Comparison of ENCODE assay signal across 27 mouse cellular contexts in the genomic region with DNA sequence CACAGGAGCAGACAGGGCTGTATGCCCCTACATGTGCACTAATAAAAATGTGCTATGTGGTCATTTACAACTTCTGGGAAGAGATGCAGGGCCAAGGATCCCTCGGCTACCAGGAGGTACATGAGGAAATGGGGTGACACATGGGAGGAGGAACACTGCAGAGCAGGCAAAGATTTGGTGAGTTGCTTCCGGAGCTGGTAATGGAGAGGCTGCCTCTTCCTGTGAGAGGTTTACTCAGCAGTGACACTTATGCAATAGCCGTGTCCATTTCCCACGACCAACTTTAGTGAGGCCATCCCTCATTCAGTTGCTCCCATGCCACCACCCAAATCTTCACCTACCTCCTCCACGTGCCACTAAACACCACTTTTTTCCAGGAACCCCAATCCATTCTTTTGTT. TPM values are rescaled to one million over a fixed set of nuclear protein-coding genes. Genes with fewer than 3 reads are reported as not detected.
"Had no signal": no experiment of that assay in that cellular context is flagged by ENCODE, and none has a peak within 500 bp of the region (broad histone marks: within the 10 kb centered on the region; RNA-seq: fewer than 3 reads in every experiment).

No protein-coding gene starts in this region.

- H3K9ac ChIP-seq: limb, embryonic 13.5 days; liver, embryonic 12.5 days; liver, embryonic 15.5 days; lung, embryonic 15.5 days; midbrain, embryonic 12.5 days; midbrain, embryonic 15.5 days; neural tube, embryonic 13.5 days had no signal

- H3K27ac ChIP-seq: limb, embryonic 10.5 days; limb, embryonic 13.5 days; liver, embryonic 12.5 days; liver, embryonic 15.5 days; lung, embryonic 15.5 days; midbrain, embryonic 12.5 days; midbrain, embryonic 15.5 days; neural tube, embryonic 13.5 days; stomach, postnatal 0 days had no signal

- ATAC-seq: liver, embryonic 12.5 days; midbrain, embryonic 15.5 days had no signal

- DNase-seq: kidney, adult 18-20 months; kidney, adult 9 months; kidney, postnatal 14 days; kidney, postnatal 4 days; layer of hippocampus, adult 9-11 months; liver; lung, adult 18-20 months; lung, postnatal 10 days; lung, postnatal 36 days; retina, postnatal 1 day; right cerebral cortex, postnatal 25 days; thymus, adult 2 months; thymus, postnatal 14 days; thymus, postnatal 4 days had no signal

- H3K4me3 ChIP-seq: limb, embryonic 10.5 days; limb, embryonic 13.5 days; liver, embryonic 12.5 days; liver, embryonic 15.5 days; lung, embryonic 15.5 days; midbrain, embryonic 12.5 days; midbrain, embryonic 15.5 days; myocyte; neural tube, embryonic 13.5 days had no signal

- H3K4me1 ChIP-seq: limb, embryonic 10.5 days; limb, embryonic 13.5 days; lung, embryonic 15.5 days; midbrain, embryonic 12.5 days; midbrain, embryonic 15.5 days; neural tube, embryonic 13.5 days had no signal

- H3K4me2 ChIP-seq: limb, embryonic 13.5 days; liver, embryonic 12.5 days; liver, embryonic 15.5 days; lung, embryonic 15.5 days; midbrain, embryonic 12.5 days; midbrain, embryonic 15.5 days; neural tube, embryonic 13.5 days had no signal

- H3K27me3 ChIP-seq: limb, embryonic 13.5 days; liver, embryonic 12.5 days; liver, embryonic 15.5 days; lung, embryonic 15.5 days; midbrain, embryonic 12.5 days; midbrain, embryonic 15.5 days; neural tube, embryonic 13.5 days had no signal

- H3K9me3 ChIP-seq: limb, embryonic 10.5 days; limb, embryonic 13.5 days; liver, embryonic 12.5 days; liver, embryonic 15.5 days; lung, embryonic 15.5 days; midbrain, embryonic 12.5 days; midbrain, embryonic 15.5 days; neural tube, embryonic 13.5 days had no signal

RNA-seq across cellular contexts. Expression of gene Gfod2, which starts 21.8 kb away (rescaled TPM):
- total RNA-seq: monocyte, adult 5-6 weeks had no signal

RNA-seq across cellular contexts. Expression of gene Tsnaxip1, which starts 47.2 kb away (rescaled TPM):
- total RNA-seq: left cerebral cortex, postnatal 25 days; megakaryocyte-erythroid progenitor cell, adult 5-6 weeks; monocyte, adult 5-6 weeks had no signal
- polyA plus RNA-seq: stomach, postnatal 0 days had no signal
